Mouse (Mus musculus): ENCODE data around the gene Slc2a5. TPM values are rescaled to one million over a fixed set of nuclear protein-coding genes. Genes with fewer than 3 reads are reported as not detected.

The Slc2a5 gene
- 10 to 100 TPM in 1 of 4 experiments, 1 to 10 TPM in 3; 5.5 to 10.1 (median 8.7) TPM for total RNA-seq (2022)

GRCm38 (mm10) chr4:150119055-150119454 lies at the start of gene Slc2a5:
Gene Slc2a5, plus strand, starts transcription at chr4:150119283.
- no peak for DNase-seq (ENCODE audit: low spot score in 2 of 2)

GRCm38 (mm10) chr4:150070136-150070535 lies 48.9 kb upstream of the Slc2a5 start:
- DNase-seq (ENCODE audit: low spot score in 2 of 2), result no peak

DNA sequence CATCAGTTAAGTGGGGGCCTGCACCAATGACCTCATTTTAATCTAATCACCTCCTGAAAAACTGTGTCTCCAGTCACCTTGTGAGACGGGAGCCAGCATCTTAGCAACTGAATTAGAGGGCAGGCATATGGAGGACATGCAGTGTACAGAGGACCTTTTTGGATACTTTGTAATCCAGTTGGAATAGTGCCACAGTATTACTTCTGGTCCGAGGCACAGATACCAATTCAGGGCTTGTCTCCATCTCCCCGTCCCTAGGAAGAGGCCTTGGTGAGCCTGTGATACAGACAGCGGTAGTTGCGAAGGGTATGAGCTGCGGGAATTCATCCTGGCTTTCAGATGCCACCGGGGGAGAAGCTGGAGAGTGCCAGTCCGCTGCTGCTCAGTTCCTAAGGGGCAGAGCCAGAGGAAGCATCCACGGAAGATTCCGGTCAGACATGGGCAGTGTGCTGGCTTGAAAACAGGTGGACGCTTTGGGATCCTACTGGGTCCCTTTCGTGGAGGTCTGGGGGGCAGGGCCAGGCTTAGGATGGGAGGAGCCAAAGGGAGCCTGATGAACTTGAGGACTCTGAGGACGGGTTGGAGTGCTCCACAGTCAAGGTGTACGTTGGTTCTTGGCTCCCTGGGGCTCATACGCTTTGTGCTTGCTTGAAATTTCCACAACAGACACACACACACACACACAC lies 46.5 kb upstream of the Slc2a5 start:
- DNase-seq (ENCODE audit: low spot score in 2 of 2), result no peak

GRCm38 (mm10) chr4:150073102-150073473 lies 46.0 kb upstream of the Slc2a5 start:
- no peak for DNase-seq (ENCODE audit: low spot score in 2 of 2)

GRCm38 (mm10) chr4:150075350-150075749 lies 43.7 kb upstream of the Slc2a5 start:
- DNase-seq (ENCODE audit: low spot score in 2 of 2), result no peak

DNA sequence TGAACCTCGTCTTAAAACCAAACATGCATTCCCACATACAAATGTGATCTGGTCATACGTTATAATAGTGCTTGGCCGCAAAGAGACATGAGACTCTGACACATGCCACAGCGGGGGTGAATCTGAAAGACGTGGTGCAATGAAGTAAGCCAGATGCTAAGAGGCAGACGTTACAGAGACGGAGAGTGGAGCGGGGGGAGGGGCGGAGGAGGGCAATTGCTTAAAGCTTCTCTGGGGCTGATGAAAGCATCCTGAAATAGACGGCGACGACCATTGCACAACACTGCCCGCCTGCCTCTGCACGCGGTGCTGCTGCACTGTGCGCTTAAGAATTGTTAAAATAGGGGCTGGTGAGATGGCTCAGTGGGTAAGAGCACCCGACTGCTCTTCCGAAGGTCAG lies 42.9 kb upstream of the Slc2a5 start:
- DNase-seq (ENCODE audit: low spot score in 2 of 2), result no peak

DNA sequence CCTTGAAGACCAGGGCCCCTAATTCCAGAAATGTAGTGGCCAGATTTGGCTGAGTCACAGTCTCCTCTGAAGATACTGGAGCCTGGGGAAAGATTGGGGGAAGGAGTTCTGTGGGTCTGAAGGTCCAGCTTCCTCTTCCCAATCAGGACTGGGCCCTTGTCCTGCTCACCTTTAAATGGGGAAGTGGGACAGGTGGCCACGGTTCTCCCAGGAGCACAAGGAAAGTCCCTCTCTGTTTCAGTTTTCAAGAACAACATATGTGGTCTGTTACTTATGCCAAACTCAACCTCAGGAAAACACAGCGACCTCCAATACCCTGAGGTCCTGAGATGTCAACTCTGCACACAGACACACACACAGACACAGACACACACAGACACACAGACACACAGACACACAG lies 40.4 kb upstream of the Slc2a5 start:
- DNase-seq (ENCODE audit: low spot score in 2 of 2), result no peak

GRCm38 (mm10) chr4:150079244-150079643 lies 39.8 kb upstream of the Slc2a5 start:
- no peak for DNase-seq (ENCODE audit: low spot score in 2 of 2)

DNA sequence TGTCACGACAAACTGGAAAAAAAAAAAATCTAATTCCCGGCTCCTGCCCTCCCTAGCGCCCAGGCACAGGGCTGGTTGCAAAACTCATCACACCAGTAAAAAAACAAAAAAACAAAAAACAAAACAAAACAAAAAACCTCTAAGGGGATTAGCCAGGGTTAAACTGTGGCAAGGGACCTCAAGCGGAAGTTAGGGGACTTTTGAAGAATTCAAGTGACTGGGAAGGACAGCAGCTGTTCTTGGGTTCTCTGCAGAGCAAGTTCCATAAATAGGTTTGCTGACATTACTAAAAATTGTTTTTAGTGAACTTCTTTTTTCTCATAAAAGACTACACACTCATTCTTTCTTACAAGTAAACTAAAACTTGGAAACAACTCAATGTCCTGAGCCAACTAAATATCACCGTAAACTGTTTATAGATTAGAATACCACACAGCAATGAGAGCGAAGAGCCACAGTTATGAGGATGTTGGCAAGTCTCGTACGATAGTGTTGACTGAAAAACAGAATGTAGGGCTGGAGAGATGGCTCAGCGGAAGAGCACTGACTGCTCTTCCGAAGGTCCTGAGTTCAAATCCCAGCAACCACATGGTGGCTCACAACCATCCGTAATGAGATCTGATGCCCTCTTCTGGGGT lies 38.6 kb upstream of the Slc2a5 start:
- no peak for DNase-seq (ENCODE audit: low spot score in 2 of 2)

- DNase-seq (ENCODE audit: low spot score in 2 of 2), result no peak
Measured at GRCm38 (mm10) chr4:150085366-150085765, 33.7 kb upstream of the Slc2a5 start.

- no peak for DNase-seq (ENCODE audit: low spot score in 2 of 2)
Measured at GRCm38 (mm10) chr4:150086841-150087160, 32.3 kb upstream of the Slc2a5 start.

- DNase-seq (ENCODE audit: low spot score in 2 of 2), result peak; percentile 66 to 86
Measured at GRCm38 (mm10) chr4:150087161-150087889, 31.8 kb upstream of the Slc2a5 start, which contains the start of gene Gpr157. Gene Gpr157, plus strand, starts transcription at chr4:150087365.

GRCm38 (mm10) chr4:150087890-150088530 lies 31.1 kb upstream of the Slc2a5 start:
- no peak for DNase-seq (ENCODE audit: low spot score in 2 of 2)

- DNase-seq (ENCODE audit: low spot score in 2 of 2), result no peak
Measured at GRCm38 (mm10) chr4:150089121-150089520, 30.0 kb upstream of the Slc2a5 start.

GRCm38 (mm10) chr4:150091887-150092582 lies 27.0 kb upstream of the Slc2a5 start:
- no peak for DNase-seq (ENCODE audit: low spot score in 2 of 2)

DNA sequence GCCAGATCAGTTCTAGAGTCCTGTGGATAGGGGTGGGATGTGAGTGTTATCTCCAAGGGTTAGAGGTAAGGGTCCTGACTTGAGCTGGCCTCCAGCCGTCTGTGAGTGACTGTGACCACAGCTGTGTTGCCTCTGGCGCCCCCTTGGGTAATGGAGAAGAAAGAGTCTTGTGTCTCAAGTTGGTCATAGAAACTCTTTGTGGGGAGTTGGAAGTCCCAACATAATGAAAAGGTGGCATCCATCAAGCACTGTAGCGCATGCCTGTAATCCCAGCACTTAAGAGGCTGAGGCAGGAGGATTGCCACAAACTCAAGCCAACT lies 26.5 kb upstream of the Slc2a5 start:
- no peak for DNase-seq (ENCODE audit: low spot score in 2 of 2)

DNA sequence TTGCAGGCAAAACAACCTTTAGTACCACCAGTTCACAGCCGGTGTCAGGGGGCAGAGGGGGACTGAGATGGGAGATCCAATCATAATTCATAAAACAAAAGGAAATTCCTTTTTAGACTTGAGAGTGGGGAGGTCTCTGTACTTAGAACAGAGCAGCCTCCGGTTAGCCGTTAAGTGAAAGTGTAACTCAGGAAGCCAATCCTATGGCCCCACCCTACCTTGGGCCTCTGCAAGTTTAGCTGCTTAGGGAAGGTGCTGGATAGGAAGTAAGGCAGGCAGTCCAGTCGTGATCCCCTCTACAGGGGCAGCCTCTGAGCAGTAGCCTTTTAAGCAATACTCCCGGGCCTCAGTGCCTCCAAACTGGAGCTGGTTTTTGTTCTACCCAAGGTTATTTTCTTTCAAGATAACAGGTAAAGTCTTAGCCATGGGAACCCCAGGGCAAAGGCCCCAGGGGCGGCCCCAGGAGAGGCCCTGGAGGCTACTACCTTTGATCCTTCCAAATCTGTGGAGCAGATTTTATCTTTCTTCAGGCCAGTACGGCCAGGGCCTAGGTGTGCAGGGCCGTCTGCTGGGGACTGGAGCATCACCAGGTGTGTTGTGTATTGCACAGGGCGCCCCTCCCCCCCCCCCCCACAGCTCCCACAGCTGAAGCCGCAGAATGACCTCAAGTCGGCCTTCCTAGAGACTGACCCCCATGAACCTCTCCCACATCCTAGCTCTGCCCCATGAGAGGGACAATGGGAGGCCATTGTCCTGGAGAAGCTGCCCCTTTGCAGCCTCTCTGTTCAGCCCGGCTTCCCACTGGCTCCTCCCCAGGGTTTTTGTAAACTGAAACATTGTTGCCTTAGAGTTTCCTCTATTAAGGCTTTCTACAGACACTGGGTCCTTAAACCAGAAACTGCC lies 25.3 kb upstream of the Slc2a5 start:
- DNase-seq (ENCODE audit: low spot score in 2 of 2), result no peak

DNA sequence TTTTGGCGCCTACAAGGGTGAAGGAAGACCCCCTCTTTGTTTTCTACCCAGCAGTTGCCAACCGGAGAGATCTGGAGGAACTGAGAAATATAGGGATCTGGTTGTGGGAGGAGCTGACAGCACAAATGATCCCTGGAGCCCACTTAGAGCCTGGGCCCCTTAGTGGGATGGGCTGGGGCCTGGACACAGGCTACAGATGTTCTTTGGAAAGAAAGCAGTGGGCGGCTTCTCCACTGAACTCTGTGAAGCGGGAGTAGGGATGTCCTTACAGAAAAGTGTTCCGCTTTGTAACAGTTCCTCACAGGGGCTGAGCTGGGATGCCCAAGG lies 24.7 kb upstream of the Slc2a5 start:
- no peak for DNase-seq (ENCODE audit: low spot score in 2 of 2)

- no peak for DNase-seq (ENCODE audit: low spot score in 2 of 2)
Measured at GRCm38 (mm10) chr4:150096309-150096708, 22.8 kb upstream of the Slc2a5 start.

DNA sequence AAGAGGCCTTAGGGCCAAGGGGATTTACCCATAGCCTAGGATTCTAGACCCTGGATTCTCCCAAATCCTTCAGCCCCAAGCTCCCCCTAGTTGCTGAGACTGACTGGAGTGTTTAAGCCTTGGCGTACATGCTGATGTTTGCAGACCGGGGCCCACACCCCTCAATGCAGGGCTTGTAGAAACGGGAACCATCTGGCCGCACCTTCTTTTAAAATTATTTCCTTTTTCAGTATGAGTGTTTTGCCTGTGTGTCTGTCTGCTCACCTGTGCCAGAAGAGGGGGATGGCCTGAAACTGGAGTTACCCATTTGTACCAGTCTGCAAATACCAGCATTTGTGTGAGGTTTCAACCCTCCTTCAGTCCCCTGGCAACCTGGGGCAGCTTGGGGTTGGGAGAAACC lies 21.2 kb upstream of the Slc2a5 start:
- DNase-seq (ENCODE audit: low spot score in 2 of 2), result no peak

DNA sequence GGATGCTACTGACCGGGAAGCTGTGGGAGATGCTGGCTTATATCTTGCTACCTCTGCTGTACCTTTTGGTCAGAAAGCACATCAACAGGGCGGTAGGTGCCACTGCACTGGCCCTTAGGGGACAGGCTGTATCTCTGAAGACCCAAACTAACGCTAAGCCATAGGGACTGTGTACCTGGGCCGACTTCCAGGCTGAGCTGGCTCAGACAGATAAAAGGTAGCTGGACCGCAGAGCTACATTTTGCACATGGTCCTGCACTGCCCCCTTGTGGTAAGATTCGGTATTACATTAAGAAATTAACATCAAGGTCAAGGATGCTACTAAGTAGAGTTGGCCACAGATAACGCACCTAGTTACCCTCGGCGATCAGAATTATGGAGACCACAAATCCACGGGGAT lies 20.2 kb upstream of the Slc2a5 start:
- DNase-seq (ENCODE audit: low spot score in 2 of 2), result peak in 1 of 2 experiments; percentile 34

Data from left cerebral cortex, adult 8-10 months (tissue).